Mouse (Mus musculus) hindbrain, embryonic 14.5 days (tissue): ENCODE measurements around the gene Phox2a. TPM values are rescaled to one million over a fixed set of nuclear protein-coding genes. Genes with fewer than 3 reads are reported as not detected.

Experiments used
- ATAC-seq: fragments of 200-750 bp; cut with Nextera tagmentation; 2 replicates; pipeline ENCODE4 v1.8.0; 2017; ENCODE audit warnings: moderate number of reproducible peaks, mild to moderate bottlenecking, moderate TSS enrichment, moderate library complexity; ENCODE audit not compliant: low FRiP score
- DNase-seq: peaks from one replicate; pipeline ENCODE4 v3.0.0-alpha.2; 2015; ENCODE audit warnings: low spot score
- H3K27ac ChIP-seq: fragments of 300-500 bp; sonication (generic); 2 replicates; pipeline ENCODE4 v1.5.1; 2014; ENCODE audit warnings: mild to moderate bottlenecking, moderate library complexity
- H3K27me3 ChIP-seq: fragments of 300-500 bp; sonication (generic); 2 replicates; pipeline ENCODE4 v1.6.1; 2014; ENCODE audit warnings: mild to moderate bottlenecking, low read length, mixed read lengths; ENCODE audit not compliant: control insufficient read depth, insufficient read depth
- H3K36me3 ChIP-seq: fragments of 300-500 bp; sonication (generic); replicated peaks from 2 replicates; pipeline ENCODE4 v1.6.1; 2014; ENCODE audit not compliant: control insufficient read depth, insufficient read depth
- H3K4me1 ChIP-seq: fragments of 300-500 bp; sonication (generic); replicated peaks from 2 replicates; pipeline ENCODE4 v1.6.1; 2014; ENCODE audit warnings: antibody characterized with exemption, low read length, mixed read lengths; ENCODE audit not compliant: control insufficient read depth, insufficient read depth
- H3K4me2 ChIP-seq: fragments of 300-500 bp; sonication (generic); replicated peaks from 2 replicates; pipeline ENCODE4 v1.6.1; 2014; ENCODE audit warnings: mild to moderate bottlenecking, moderate library complexity
- H3K4me3 ChIP-seq: fragments of 300-500 bp; sonication (generic); replicated peaks from 2 replicates; pipeline ENCODE4 v1.5.1; 2014; ENCODE audit warnings: mild to moderate bottlenecking, low read length
- H3K9ac ChIP-seq: fragments of 300-500 bp; sonication (generic); 2 replicates; pipeline ENCODE4 v1.6.1; 2014
- H3K9me3 ChIP-seq: fragments of 300-500 bp; sonication (generic); 2 replicates; pipeline ENCODE4 v1.6.1; 2016; ENCODE audit warnings: low read length; ENCODE audit not compliant: control insufficient read depth
- WGBS: fragments of 180-500 bp; shearing (Covaris S2); extraction: QIAGEN DNeasy Blood & Tissue Kit; methylation state at CpG from one replicate; pipeline ENCODE4 v1.1.7; 2014; 5-methylcytosine and 5-hydroxymethylcytosine counted together
- polyA plus RNA-seq: library from polyadenylated mRNA; unstranded; fragments of >200 nt; fragmentation: Nextera tagmentation; extraction: Ambion mirVana; gene quantifications from 2 replicates; pipeline ENCODE4 v1.2.1, GENCODE M21; 2014

Gene Phox2a
- polyA plus RNA-seq, result 3.5 TPM in 2 replicates

- peak; percentile 49; the same call in 1 of the 2 replicates for ATAC-seq
- Histone ChIP-seq H3K27me3 (peaks cover 70% of the 10 kb centered on the region), H3K4me1 (peaks cover 9% of the 10 kb centered on the region; the same call in 1 of the 2 replicates), H3K4me2 (peak within 1 kb of the TSS; percentile 44), H3K36me3 (no peaks in the 10 kb centered on the region), H3K27ac (no peak within 1 kb of the TSS), H3K9ac (no peak within 1 kb of the TSS), H3K9me3 (no peaks in the 10 kb centered on the region), H3K4me3 (peak within 1 kb of the TSS; percentile 20)
- DNase-seq, result no peak
- under 1% methylated on average over 38 of the region's 45 CpGs for WGBS
Observed at GRCm38 (mm10) chr7:101817861-101818401, at the start of gene Phox2a. TSS of gene Phox2a (plus strand) at chr7:101818313.

GRCm38 (mm10) chr7:101770051-101770450 is 48.1 kb upstream of the Phox2a start:
- Histone ChIP-seq H3K4me3 (no peak overlapping the region), H3K9ac (no peak overlapping the region), H3K36me3 (peaks cover 10% of the 10 kb centered on the region), H3K27ac (no peak overlapping the region), H3K4me2 (no peak overlapping the region), H3K27me3 (no peaks in the 10 kb centered on the region), H3K4me1 (peaks cover 24% of the 10 kb centered on the region), H3K9me3 (no peaks in the 10 kb centered on the region)
- 57% methylated on average over 7 of the region's 7 CpGs for WGBS
- DNase-seq, result no peak
- no peak for ATAC-seq

GRCm38 (mm10) chr7:101771604-101772003 is 46.5 kb upstream of the Phox2a start:
- ATAC-seq (no peak), DNase-seq (no peak)
- Histone ChIP-seq H3K9ac (no peak overlapping the region), H3K4me3 (no peak overlapping the region), H3K4me2 (no peak overlapping the region), H3K27ac (no peak overlapping the region), H3K4me1 (peaks cover 24% of the 10 kb centered on the region), H3K27me3 (no peaks in the 10 kb centered on the region), H3K9me3 (no peaks in the 10 kb centered on the region), H3K36me3 (peaks cover 7% of the 10 kb centered on the region; the same call in 1 of the 2 replicates)
- 83% methylated on average over 1 of the region's 1 CpGs for WGBS

- H3K27me3 ChIP-seq, result no peaks in the 10 kb centered on the region
- DNase-seq (peak; percentile 71), ATAC-seq (peak; percentile 76)
- no peaks in the 10 kb centered on the region for H3K9me3 ChIP-seq
- H3K9ac ChIP-seq, result no peak overlapping the region
- no peak overlapping the region for H3K4me2 ChIP-seq
- H3K27ac ChIP-seq, result no peak overlapping the region
- H3K36me3 ChIP-seq, result peaks cover 7% of the 10 kb centered on the region; the same call in 1 of the 2 replicates
- H3K4me3 ChIP-seq, result no peak overlapping the region
- 33% methylated on average over 8 of the region's 8 CpGs for WGBS
- peaks cover 24% of the 10 kb centered on the region for H3K4me1 ChIP-seq
Observed at GRCm38 (mm10) chr7:101772687-101773086, 45.4 kb upstream of the Phox2a start.

- ATAC-seq, result no peak
- H3K27ac ChIP-seq, result no peak overlapping the region
- H3K9me3 ChIP-seq, result no peaks in the 10 kb centered on the region
- peaks cover 14% of the 10 kb centered on the region for H3K4me1 ChIP-seq
- no peak for DNase-seq
- no peaks in the 10 kb centered on the region for H3K27me3 ChIP-seq
- no peak overlapping the region for H3K9ac ChIP-seq
- no peak overlapping the region for H3K4me2 ChIP-seq
- H3K4me3 ChIP-seq, result no peak overlapping the region
- H3K36me3 ChIP-seq, result peaks cover 33% of the 10 kb centered on the region
- WGBS, result 96% methylated on average over 1 of the region's 1 CpGs
Observed at GRCm38 (mm10) chr7:101777053-101777452, 41.1 kb upstream of the Phox2a start.

- DNase-seq (no peak), ATAC-seq (no peak)
- Histone ChIP-seq H3K27me3 (peaks cover 81% of the 10 kb centered on the region), H3K9ac (0 out of 2 replicates have a peak overlapping the region, but pooled peaks have one; percentile 39), H3K36me3 (no peaks in the 10 kb centered on the region), H3K9me3 (no peaks in the 10 kb centered on the region), H3K27ac (no peak overlapping the region), H3K4me2 (peak overlapping the region; percentile 72), H3K4me1 (peaks cover 9% of the 10 kb centered on the region; the same call in 1 of the 2 replicates), H3K4me3 (peak overlapping the region; percentile 32)
- 3% methylated on average over 35 of the region's 35 CpGs for WGBS
Observed at GRCm38 (mm10) chr7:101820295-101821030, 2.4 kb downstream of the Phox2a start.

GRCm38 (mm10) chr7:101821571-101822501 is 3.7 kb downstream of the Phox2a start:
- H3K4me2 ChIP-seq, result peak overlapping the region; percentile 72
- no peaks in the 10 kb centered on the region for H3K9me3 ChIP-seq
- H3K4me3 ChIP-seq, result peak overlapping the region; percentile 32
- peaks cover 9% of the 10 kb centered on the region; the same call in 1 of the 2 replicates for H3K4me1 ChIP-seq
- no peak overlapping the region for H3K27ac ChIP-seq
- H3K27me3 ChIP-seq, result peaks cover 70% of the 10 kb centered on the region
- ATAC-seq, result peak; percentile 57
- 1% methylated on average over 70 of the region's 71 CpGs for WGBS
- H3K9ac ChIP-seq, result peak overlapping the region; percentile 39
- peaks cover 3% of the 10 kb centered on the region; the same call in 1 of the 2 replicates for H3K36me3 ChIP-seq
- no peak for DNase-seq

GRCm38 (mm10) chr7:101822836-101823757 is 5.0 kb downstream of the Phox2a start:
- WGBS, result 29% methylated on average over 31 of the region's 32 CpGs
- Histone ChIP-seq H3K4me1 (peaks cover 5% of the 10 kb centered on the region; the same call in 1 of the 2 replicates), H3K4me2 (no peak overlapping the region), H3K9me3 (no peaks in the 10 kb centered on the region), H3K9ac (no peak overlapping the region), H3K27ac (no peak overlapping the region), H3K4me3 (no peak overlapping the region), H3K36me3 (peaks cover 7% of the 10 kb centered on the region), H3K27me3 (peaks cover 58% of the 10 kb centered on the region)
- ATAC-seq, result no peak
- no peak for DNase-seq
